Mouse (Mus musculus) thymus, adult 2 months (tissue): ENCODE results near the gene Cep295.

ENCODE experiments used
- CTCF ChIP-seq: fragments of 200-500 bp; IDR thresholded peaks from 2 replicates; pipeline ENCODE4 v1.5.1; 2012; ENCODE audit warnings: mild to moderate bottlenecking, control low read depth, low read length, moderate library complexity, borderline replicate concordance; ENCODE audit not compliant: control insufficient read depth, poor library complexity, insufficient read depth; ENCODE audit errors: extremely low read depth
- POLR2A ChIP-seq: fragments of 200-500 bp; IDR thresholded peaks from 2 replicates; pipeline ENCODE4 v1.6.1; 2012; ENCODE audit warnings: mild to moderate bottlenecking, low read length, control low read depth, moderate library complexity; ENCODE audit not compliant: control insufficient read depth, poor library complexity, insufficient read depth; ENCODE audit errors: extremely low read depth

- no peak for TF ChIP-seq CTCF
- TF ChIP-seq POLR2A: no peak
Measured at GRCm38 (mm10) chr9:15297112-15297511, 60.5 kb downstream of the Cep295 start.
